Mouse (Mus musculus) megakaryocyte, embryonic 14.5 days (primary cell): ENCODE results near the gene Rbm47.

Experiments
- FLI1 ChIP-seq: IDR thresholded peaks from 2 replicates; pipeline ENCODE4 v1.6.1; 2012; ENCODE audit warnings: low read length, inconsistent platforms, mixed read lengths
- GATA1 ChIP-seq: IDR thresholded peaks from 3 replicates; pipeline ENCODE4 v1.6.1; 2012; ENCODE audit warnings: mixed read lengths, low read length, inconsistent platforms, borderline replicate concordance

DNA sequence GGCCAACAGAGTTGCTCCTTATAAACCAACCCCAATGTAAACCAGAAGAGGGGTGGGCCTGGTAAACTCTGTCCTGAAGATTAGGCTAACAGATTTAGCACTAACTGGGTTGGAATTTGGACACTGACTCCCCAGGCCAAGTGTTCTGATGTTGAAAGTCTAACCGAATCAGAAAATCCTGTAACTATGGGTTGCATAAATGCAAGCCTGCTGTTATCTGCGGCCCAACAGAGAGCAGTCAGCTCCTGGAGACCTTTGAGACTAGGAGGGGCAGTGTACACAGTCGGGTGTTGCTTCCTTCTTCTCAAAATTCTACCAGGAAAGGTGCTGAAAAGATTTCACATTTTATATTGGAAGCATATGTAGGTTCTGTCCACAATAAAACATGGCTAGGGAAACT, 129.0 kb downstream of the Rbm47 start:
- no peak for TF ChIP-seq GATA1
- no peak for TF ChIP-seq FLI1
